Mouse (Mus musculus) ovary, adult 18-20 months (tissue): Measurements from ENCODE around the gene Hist1h3e.
"Not testable (repeated sequence)": the region's sequence is repeated elsewhere in the genome, so short reads cannot be mapped to it uniquely, and the experiment has no call there.

Experiments used
- DNase-seq: peaks from one replicate; pipeline ENCODE4 v3.0.0; 2022; ENCODE audit warnings: low spot score, mixed read lengths

The Hist1h3e gene

GRCm38 (mm10) chr13:23561883-23562659, at the start of gene Hist1h3e:
Hist1h3e (minus strand) TSS chr13:23562369.
- DNase-seq, result peak; percentile 90

- no peak for DNase-seq
Observed at GRCm38 (mm10) chr13:23611638-23612037, 49.5 kb upstream of the Hist1h3e start.

GRCm38 (mm10) chr13:23610393-23610792, 48.2 kb upstream of the Hist1h3e start:
- DNase-seq, result no peak

GRCm38 (mm10) chr13:23609844-23610243, 47.7 kb upstream of the Hist1h3e start:
- no peak for DNase-seq

GRCm38 (mm10) chr13:23609209-23609608, 47.0 kb upstream of the Hist1h3e start:
- no peak for DNase-seq

- no peak for DNase-seq
Observed at GRCm38 (mm10) chr13:23605052-23605451, 42.9 kb upstream of the Hist1h3e start.

- DNase-seq, result no peak
Observed at GRCm38 (mm10) chr13:23604452-23604851, 42.3 kb upstream of the Hist1h3e start.

- no peak for DNase-seq
Observed at GRCm38 (mm10) chr13:23603182-23603699, 41.1 kb upstream of the Hist1h3e start.

- DNase-seq, result no peak
Observed at GRCm38 (mm10) chr13:23597957-23598356, 35.8 kb upstream of the Hist1h3e start.

GRCm38 (mm10) chr13:23595622-23596372, 33.6 kb upstream of the Hist1h3e start:
- no peak for DNase-seq

GRCm38 (mm10) chr13:23595185-23595584, 33.0 kb upstream of the Hist1h3e start:
- DNase-seq, result no peak

- DNase-seq, result no peak
Observed at GRCm38 (mm10) chr13:23593051-23593770, 31.0 kb upstream of the Hist1h3e start.

- no peak for DNase-seq
Observed at GRCm38 (mm10) chr13:23592614-23593013, 30.4 kb upstream of the Hist1h3e start.

- not testable (repeated sequence) for DNase-seq
Observed at GRCm38 (mm10) chr13:23591886-23592285, 29.7 kb upstream of the Hist1h3e start.

GRCm38 (mm10) chr13:23591206-23591605, 29.0 kb upstream of the Hist1h3e start:
- no peak for DNase-seq

- no peak for DNase-seq
Observed at GRCm38 (mm10) chr13:23586940-23587225, 24.7 kb upstream of the Hist1h3e start.

GRCm38 (mm10) chr13:23586099-23586939, 24.1 kb upstream of the Hist1h3e start:
- no peak for DNase-seq

GRCm38 (mm10) chr13:23585442-23586098, 23.4 kb upstream of the Hist1h3e start:
- DNase-seq, result peak; percentile 68

- DNase-seq, result peak; percentile 27
Observed at GRCm38 (mm10) chr13:23585029-23585441, 22.9 kb upstream of the Hist1h3e start.

GRCm38 (mm10) chr13:23584331-23584730, 22.2 kb upstream of the Hist1h3e start:
- no peak for DNase-seq
